Mouse (Mus musculus): Measurements from ENCODE around the gene Sec1. TPM values are rescaled to one million over a fixed set of nuclear protein-coding genes. Genes with fewer than 3 reads are reported as not detected.

Sec1 gene
- polyA plus RNA-seq, 1 experiment from 2014 or later, result 4.8 TPM

- DNase-seq (ENCODE audit: low spot score) (peak; percentile 91), ATAC-seq (replicated peaks; ENCODE audit: low FRiP score, low TSS enrichment, low read depth) (peak; percentile 48)
- Histone ChIP-seq H3K27ac (ENCODE audit: low read depth) (no peak overlapping the region), H3K4me3 (ENCODE audit: low read depth, low read length) (no peak overlapping the region; the same call in 1 of the 2 replicates), H3K4me2 (ENCODE audit: low read length) (peak overlapping the region; percentile 35; the same call in 1 of the 2 replicates), H3K9ac (ENCODE audit: low read length) (no peak overlapping the region), H3K36me3 (ENCODE audit: control insufficient read depth, insufficient read depth, low read length) (no peaks in the 10 kb centered on the region), H3K27me3 (replicated peaks; ENCODE audit: control insufficient read depth, insufficient read depth, low read length) (no peaks in the 10 kb centered on the region), H3K9me3 (ENCODE audit: control insufficient read depth, low read length) (no peaks in the 10 kb centered on the region), H3K4me1 (replicated peaks; ENCODE audit: control insufficient read depth, insufficient read depth, low read length) (peaks cover 24% of the 10 kb centered on the region)
- 28% methylated on average over 14 of the region's 14 CpGs for WGBS
Measured at GRCm38 (mm10) chr7:45682144-45683126, 11.8 kb downstream of the Sec1 start.

DNA sequence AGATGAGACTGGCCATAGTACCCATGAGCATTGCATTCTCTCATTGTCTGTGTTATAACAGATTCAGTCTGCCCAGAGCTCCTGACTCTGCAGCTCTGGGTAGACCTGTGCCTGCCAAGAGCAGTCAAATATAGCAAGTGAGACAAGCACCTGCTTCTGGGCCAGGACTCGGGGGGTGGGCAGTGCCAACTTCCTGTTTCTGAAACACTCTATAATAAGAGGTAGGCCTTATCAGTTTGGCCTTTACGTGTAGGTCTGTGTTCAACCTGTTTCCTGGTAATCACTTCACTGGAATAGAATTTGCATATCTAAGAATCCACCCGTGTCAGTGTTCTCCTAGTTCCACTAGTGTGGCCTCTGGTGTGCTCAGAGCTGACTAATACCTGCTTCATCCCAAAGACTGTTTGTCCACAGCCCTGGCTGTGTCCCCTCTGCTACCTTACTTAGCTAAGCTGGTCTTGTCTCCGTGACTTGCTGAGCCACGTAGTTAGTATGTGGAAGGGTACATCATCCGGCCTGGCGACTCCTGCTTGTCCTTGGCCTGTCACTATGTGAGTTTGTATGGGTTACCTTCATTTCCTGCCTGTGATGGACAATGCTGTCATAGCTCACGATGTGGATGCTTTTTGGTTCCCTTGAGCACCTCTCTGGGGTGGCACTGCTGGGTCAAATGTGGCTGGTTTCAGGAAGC is 13.0 kb downstream of the Sec1 start:
- no peak overlapping the region for H3K27ac ChIP-seq (ENCODE audit: low read depth)
- no peaks in the 10 kb centered on the region for H3K36me3 ChIP-seq (ENCODE audit: control insufficient read depth, insufficient read depth, low read length)
- no peaks in the 10 kb centered on the region for H3K27me3 ChIP-seq (replicated peaks; ENCODE audit: control insufficient read depth, insufficient read depth, low read length)
- no peak for ATAC-seq (replicated peaks; ENCODE audit: low FRiP score, low TSS enrichment, low read depth)
- WGBS, result 74% methylated on average over 8 of the region's 8 CpGs
- peaks cover 21% of the 10 kb centered on the region for H3K4me1 ChIP-seq (replicated peaks; ENCODE audit: control insufficient read depth, insufficient read depth, low read length)
- no peaks in the 10 kb centered on the region for H3K9me3 ChIP-seq (ENCODE audit: control insufficient read depth, low read length)
- no peak for DNase-seq (ENCODE audit: low spot score)
- no peak overlapping the region for H3K4me2 ChIP-seq (ENCODE audit: low read length)
- H3K9ac ChIP-seq (ENCODE audit: low read length), result no peak overlapping the region
- H3K4me3 ChIP-seq (ENCODE audit: low read depth, low read length), result no peak overlapping the region

GRCm38 (mm10) chr7:45679966-45680621 is 14.1 kb downstream of the Sec1 start:
- DNase-seq (ENCODE audit: low spot score), result no peak
- Histone ChIP-seq H3K4me1 (replicated peaks; ENCODE audit: control insufficient read depth, insufficient read depth, low read length) (peaks cover 10% of the 10 kb centered on the region), H3K27me3 (replicated peaks; ENCODE audit: control insufficient read depth, insufficient read depth, low read length) (no peaks in the 10 kb centered on the region), H3K36me3 (ENCODE audit: control insufficient read depth, insufficient read depth, low read length) (no peaks in the 10 kb centered on the region), H3K9me3 (ENCODE audit: control insufficient read depth, low read length) (no peaks in the 10 kb centered on the region), H3K9ac (ENCODE audit: low read length) (no peak overlapping the region), H3K27ac (ENCODE audit: low read depth) (no peak overlapping the region), H3K4me2 (ENCODE audit: low read length) (no peak overlapping the region), H3K4me3 (ENCODE audit: low read depth, low read length) (no peak overlapping the region)
- 71% methylated on average over 14 of the region's 14 CpGs for WGBS
- ATAC-seq (replicated peaks; ENCODE audit: low FRiP score, low TSS enrichment, low read depth), result no peak

DNA sequence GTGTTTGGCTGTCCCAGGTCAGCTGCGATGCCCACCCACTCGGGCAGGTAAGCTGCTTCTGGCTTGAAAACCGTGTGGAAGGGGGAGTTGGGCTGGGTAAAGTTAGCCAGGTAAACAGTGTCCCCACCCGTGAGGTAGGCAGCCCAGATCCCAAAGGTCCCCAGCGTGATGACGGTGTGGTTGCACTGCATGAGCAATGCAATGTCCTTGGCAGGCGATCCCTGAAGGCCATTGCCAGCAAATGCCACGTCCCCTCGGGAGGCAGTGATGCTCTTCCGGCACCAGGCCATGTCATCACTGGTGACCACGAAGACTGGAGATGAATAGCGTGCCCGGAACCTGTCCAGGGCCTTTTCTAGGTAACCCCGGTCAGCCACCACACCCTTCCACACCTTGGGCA is 15.7 kb downstream of the Sec1 start:
- H3K9ac ChIP-seq (ENCODE audit: low read length), result no peak overlapping the region
- H3K4me1 ChIP-seq (replicated peaks; ENCODE audit: control insufficient read depth, insufficient read depth, low read length), result peaks cover 9% of the 10 kb centered on the region
- no peak overlapping the region for H3K4me3 ChIP-seq (ENCODE audit: low read depth, low read length)
- no peak overlapping the region for H3K27ac ChIP-seq (ENCODE audit: low read depth)
- ATAC-seq (replicated peaks; ENCODE audit: low FRiP score, low TSS enrichment, low read depth), result no peak
- H3K9me3 ChIP-seq (ENCODE audit: control insufficient read depth, low read length), result no peaks in the 10 kb centered on the region
- DNase-seq (ENCODE audit: low spot score), result no peak
- 92% methylated on average over 14 of the region's 14 CpGs for WGBS
- no peaks in the 10 kb centered on the region for H3K27me3 ChIP-seq (replicated peaks; ENCODE audit: control insufficient read depth, insufficient read depth, low read length)
- no peaks in the 10 kb centered on the region for H3K36me3 ChIP-seq (ENCODE audit: control insufficient read depth, insufficient read depth, low read length)
- no peak overlapping the region for H3K4me2 ChIP-seq (ENCODE audit: low read length)

- no peaks in the 10 kb centered on the region for H3K36me3 ChIP-seq (ENCODE audit: control insufficient read depth, insufficient read depth, low read length)
- no peak overlapping the region for H3K4me2 ChIP-seq (ENCODE audit: low read length)
- WGBS, result 52% methylated on average over 7 of the region's 7 CpGs
Measured at GRCm38 (mm10) chr7:45677627-45678295, 16.4 kb downstream of the Sec1 start.

DNA sequence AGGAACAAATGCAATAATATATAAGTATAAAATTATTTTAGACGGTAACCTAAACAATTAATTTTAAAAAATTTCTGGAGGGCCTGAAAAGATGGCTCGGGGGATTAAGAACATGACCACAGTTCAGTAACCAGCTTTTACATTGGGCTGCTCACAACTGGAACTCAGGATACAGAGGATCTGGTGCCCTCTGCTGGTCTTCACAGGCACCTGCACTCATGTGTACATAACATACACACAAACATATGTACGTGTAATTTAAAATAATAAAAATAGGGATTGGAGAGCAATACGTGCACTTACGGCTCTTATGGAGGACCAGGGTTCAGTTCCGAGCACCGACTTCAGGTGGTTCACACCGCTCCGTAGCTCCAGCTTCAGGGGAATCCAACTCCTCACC is 25.3 kb downstream of the Sec1 start:
- no peak for DNase-seq (ENCODE audit: low spot score)
- Histone ChIP-seq H3K27ac (ENCODE audit: low read depth) (no peak overlapping the region), H3K9ac (ENCODE audit: low read length) (no peak overlapping the region), H3K9me3 (ENCODE audit: control insufficient read depth, low read length) (no peaks in the 10 kb centered on the region), H3K27me3 (replicated peaks; ENCODE audit: control insufficient read depth, insufficient read depth, low read length) (no peaks in the 10 kb centered on the region), H3K4me2 (ENCODE audit: low read length) (no peak overlapping the region), H3K4me3 (ENCODE audit: low read depth, low read length) (no peak overlapping the region), H3K4me1 (replicated peaks; ENCODE audit: control insufficient read depth, insufficient read depth, low read length) (peaks cover 10% of the 10 kb centered on the region; the same call in 1 of the 2 replicates), H3K36me3 (ENCODE audit: control insufficient read depth, insufficient read depth, low read length) (no peaks in the 10 kb centered on the region)
- 95% methylated on average over 9 of the region's 9 CpGs for WGBS
- ATAC-seq (replicated peaks; ENCODE audit: low FRiP score, low TSS enrichment, low read depth), result no peak

More at GRCm38 (mm10) chr7:45677627-45678295, 16.4 kb downstream of the Sec1 start:
- H3K4me3 ChIP-seq (ENCODE audit: low read depth, low read length), result no peak overlapping the region
- peaks cover 9% of the 10 kb centered on the region for H3K4me1 ChIP-seq (replicated peaks; ENCODE audit: control insufficient read depth, insufficient read depth, low read length)
- no peak overlapping the region for H3K9ac ChIP-seq (ENCODE audit: low read length)
- no peaks in the 10 kb centered on the region for H3K9me3 ChIP-seq (ENCODE audit: control insufficient read depth, low read length)
- ATAC-seq (replicated peaks; ENCODE audit: low FRiP score, low TSS enrichment, low read depth), result peak; percentile 64; the same call in 1 of the 2 replicates
- DNase-seq (ENCODE audit: low spot score), result peak; percentile 60
- peak overlapping the region; percentile 8 for H3K27ac ChIP-seq (ENCODE audit: low read depth)
- H3K27me3 ChIP-seq (replicated peaks; ENCODE audit: control insufficient read depth, insufficient read depth, low read length), result no peaks in the 10 kb centered on the region

GRCm38 (mm10) chr7:45667761-45668160 is 26.4 kb downstream of the Sec1 start:
- H3K9me3 ChIP-seq (ENCODE audit: control insufficient read depth, low read length), result no peaks in the 10 kb centered on the region
- H3K36me3 ChIP-seq (ENCODE audit: control insufficient read depth, insufficient read depth, low read length), result no peaks in the 10 kb centered on the region
- H3K4me2 ChIP-seq (ENCODE audit: low read length), result no peak overlapping the region
- H3K27ac ChIP-seq (ENCODE audit: low read depth), result no peak overlapping the region
- no peak overlapping the region for H3K9ac ChIP-seq (ENCODE audit: low read length)
- ATAC-seq (replicated peaks; ENCODE audit: low FRiP score, low TSS enrichment, low read depth), result no peak
- peaks cover 10% of the 10 kb centered on the region; the same call in 1 of the 2 replicates for H3K4me1 ChIP-seq (replicated peaks; ENCODE audit: control insufficient read depth, insufficient read depth, low read length)
- H3K4me3 ChIP-seq (ENCODE audit: low read depth, low read length), result no peak overlapping the region
- DNase-seq (ENCODE audit: low spot score), result no peak
- WGBS, result 73% methylated on average over 14 of the region's 14 CpGs
- H3K27me3 ChIP-seq (replicated peaks; ENCODE audit: control insufficient read depth, insufficient read depth, low read length), result no peaks in the 10 kb centered on the region

DNA sequence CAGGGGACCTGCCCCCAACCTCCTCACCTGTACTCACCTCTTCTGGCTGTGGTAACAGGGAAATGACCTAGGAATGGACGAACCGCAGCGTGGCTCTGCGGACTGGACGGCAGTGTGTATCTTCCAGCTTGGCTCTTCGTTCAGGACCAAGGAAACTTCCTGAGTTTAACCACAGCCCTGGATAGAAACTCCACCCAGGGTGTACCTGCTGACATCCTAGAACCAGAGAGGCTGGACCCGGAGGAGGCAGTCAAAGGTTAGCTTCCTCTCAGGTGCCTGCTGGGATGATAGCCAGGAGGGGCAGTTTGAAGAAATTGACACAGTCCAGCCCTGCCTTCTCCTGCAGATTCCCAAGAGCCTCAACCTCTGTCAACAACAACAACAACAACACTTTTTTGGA is 28.0 kb downstream of the Sec1 start, which contains the start of gene Fut2:
Gene Fut2, minus strand, starts transcription at position 234 of the 400 bp plus-strand sequence.
- Histone ChIP-seq H3K36me3 (ENCODE audit: control insufficient read depth, insufficient read depth, low read length) (no peaks in the 10 kb centered on the region), H3K9ac (ENCODE audit: low read length) (no peak within 1 kb of the TSS), H3K4me2 (ENCODE audit: low read length) (peak within 1 kb of the TSS; percentile 34), H3K9me3 (ENCODE audit: control insufficient read depth, low read length) (no peaks in the 10 kb centered on the region), H3K27ac (ENCODE audit: low read depth) (no peak within 1 kb of the TSS), H3K4me1 (replicated peaks; ENCODE audit: control insufficient read depth, insufficient read depth, low read length) (peaks cover 10% of the 10 kb centered on the region; the same call in 1 of the 2 replicates), H3K27me3 (replicated peaks; ENCODE audit: control insufficient read depth, insufficient read depth, low read length) (no peaks in the 10 kb centered on the region), H3K4me3 (ENCODE audit: low read depth, low read length) (no peak within 1 kb of the TSS; the same call in 1 of the 2 replicates)
- 70% methylated on average over 7 of the region's 7 CpGs for WGBS
- DNase-seq (ENCODE audit: low spot score) (no peak), ATAC-seq (replicated peaks; ENCODE audit: low FRiP score, low TSS enrichment, low read depth) (0 out of 2 replicates have a peak, but pooled peaks have one; percentile 9)

All from intestine, embryonic 14.5 days (tissue).